Mouse (Mus musculus) liver, adult 2 months (tissue): ENCODE results near the gene Pcsk6.

Source experiments
- CTCF ChIP-seq: fragments of 200-500 bp; IDR thresholded peaks from 2 replicates; pipeline ENCODE4 v1.5.1; 2011; ENCODE audit warnings: low read depth, low read length, control low read depth
- POLR2A ChIP-seq: fragments of 200-500 bp; IDR thresholded peaks from 2 replicates; pipeline ENCODE4 v1.6.1; 2011; ENCODE audit warnings: low read length, control low read depth; ENCODE audit not compliant: insufficient read depth; ENCODE audit errors: extremely low read depth

- TF ChIP-seq CTCF (no peak), POLR2A (no peak)
These were observed 167.4 kb downstream of the Pcsk6 start for GRCm38 (mm10) chr7:66028766-66029512.
